Mouse (Mus musculus) erythroblast, embryonic 14.5 days (primary cell): ENCODE results near the gene Tasp1. TPM values are rescaled to one million over a fixed set of nuclear protein-coding genes. Genes with fewer than 3 reads are reported as not detected.
"Not testable (repeated sequence)": the region's sequence is repeated elsewhere in the genome, so short reads cannot be mapped to it uniquely, and the experiment has no call there.

Source experiments
- H3K27me3 ChIP-seq: 2 replicates; pipeline ENCODE4 v1.6.1; 2012; ENCODE audit warnings: inconsistent platforms; ENCODE audit not compliant: control insufficient read depth
- H3K36me3 ChIP-seq: 2 replicates; pipeline ENCODE4 v1.6.1; 2012; ENCODE audit warnings: mild to moderate bottlenecking, inconsistent platforms; ENCODE audit not compliant: control insufficient read depth
- H3K4me1 ChIP-seq: 2 replicates; pipeline ENCODE4 v1.6.1; 2012; ENCODE audit warnings: inconsistent platforms; ENCODE audit not compliant: control insufficient read depth
- H3K4me3 ChIP-seq: replicated peaks from 2 replicates; pipeline ENCODE3; 2012; ENCODE audit warnings: moderate library complexity, mild to moderate bottlenecking, inconsistent platforms
- H3K9me3 ChIP-seq: 2 replicates; pipeline ENCODE4 v1.6.1; 2012; ENCODE audit warnings: low read length, inconsistent platforms, mixed read lengths; ENCODE audit not compliant: control insufficient read depth
- GATA1 ChIP-seq: IDR thresholded peaks from 2 replicates; pipeline ENCODE4 v1.6.1; 2012; ENCODE audit warnings: low read length, inconsistent platforms, mixed read lengths
- TAL1 ChIP-seq: IDR thresholded peaks from 3 replicates; pipeline ENCODE4 v1.6.1; 2012; ENCODE audit warnings: low read length, inconsistent platforms, mixed read lengths
- polyA plus RNA-seq: library from polyadenylated mRNA; stranded (reverse); fragments of >175 nt; gene quantifications from 2 replicates; pipeline ENCODE4 v1.2.3, GENCODE M21; 2012

Gene Tasp1
- polyA plus RNA-seq, 1 experiment: 0.10 TPM

- no peaks in the 10 kb centered on the region; the same call in 1 of the 2 replicates for H3K9me3 ChIP-seq
- H3K27me3 ChIP-seq: no peaks in the 10 kb centered on the region
- no peaks in the 10 kb centered on the region for H3K4me1 ChIP-seq
- H3K36me3 ChIP-seq: peaks cover 3% of the 10 kb centered on the region
- no peak overlapping the region for H3K4me3 ChIP-seq
- TF ChIP-seq TAL1: no peak
- TF ChIP-seq GATA1: no peak
Measured at GRCm38 (mm10) chr2:139875876-139876275, 190.7 kb downstream of the Tasp1 start.

GRCm38 (mm10) chr2:139874173-139874572 is 192.4 kb downstream of the Tasp1 start:
- H3K9me3 ChIP-seq: no peaks in the 10 kb centered on the region; the same call in 1 of the 2 replicates
- no peak overlapping the region for H3K4me3 ChIP-seq
- H3K4me1 ChIP-seq: no peaks in the 10 kb centered on the region
- TF ChIP-seq TAL1 (no peak), GATA1 (no peak)
- no peaks in the 10 kb centered on the region for H3K27me3 ChIP-seq
- H3K36me3 ChIP-seq: peaks cover 3% of the 10 kb centered on the region

GRCm38 (mm10) chr2:139873762-139874161 is 192.8 kb downstream of the Tasp1 start:
- Histone ChIP-seq H3K4me1 (no peaks in the 10 kb centered on the region), H3K9me3 (peaks cover 3% of the 10 kb centered on the region), H3K27me3 (no peaks in the 10 kb centered on the region), H3K4me3 (no peak overlapping the region), H3K36me3 (peaks cover 3% of the 10 kb centered on the region)
- TF ChIP-seq TAL1: no peak
- no peak for TF ChIP-seq GATA1

GRCm38 (mm10) chr2:139869071-139869470 is 197.5 kb downstream of the Tasp1 start:
- not testable (repeated sequence) for H3K27me3 ChIP-seq, H3K9me3 ChIP-seq, H3K4me3 ChIP-seq, H3K4me1 ChIP-seq, H3K36me3 ChIP-seq

- H3K4me1 ChIP-seq, H3K27me3 ChIP-seq, H3K9me3 ChIP-seq: not testable (repeated sequence)
Measured at GRCm38 (mm10) chr2:139863396-139863795, 203.2 kb downstream of the Tasp1 start.

GRCm38 (mm10) chr2:139860133-139860494 is 206.5 kb downstream of the Tasp1 start:
- no peaks in the 10 kb centered on the region for H3K4me1 ChIP-seq
- H3K9me3 ChIP-seq: no peaks in the 10 kb centered on the region
- no peak overlapping the region for H3K4me3 ChIP-seq
- TF ChIP-seq TAL1: no peak
- TF ChIP-seq GATA1: no peak
- no peaks in the 10 kb centered on the region for H3K27me3 ChIP-seq
- H3K36me3 ChIP-seq: no peaks in the 10 kb centered on the region

More at GRCm38 (mm10) chr2:139863396-139863795, 203.2 kb downstream of the Tasp1 start:
- not testable (repeated sequence) for H3K4me3 ChIP-seq, H3K36me3 ChIP-seq

GRCm38 (mm10) chr2:139859424-139860132 is 207.0 kb downstream of the Tasp1 start:
- TF ChIP-seq GATA1 (no peak), TAL1 (no peak)
- Histone ChIP-seq H3K4me1 (no peaks in the 10 kb centered on the region), H3K9me3 (no peaks in the 10 kb centered on the region), H3K36me3 (no peaks in the 10 kb centered on the region), H3K27me3 (no peaks in the 10 kb centered on the region), H3K4me3 (no peak overlapping the region)

GRCm38 (mm10) chr2:139849621-139850020 is 217.0 kb downstream of the Tasp1 start:
- H3K27me3 ChIP-seq: no peaks in the 10 kb centered on the region
- H3K36me3 ChIP-seq: no peaks in the 10 kb centered on the region

GRCm38 (mm10) chr2:139841359-139841758 is 225.2 kb downstream of the Tasp1 start:
- no peaks in the 10 kb centered on the region for H3K36me3 ChIP-seq
- H3K9me3 ChIP-seq: no peaks in the 10 kb centered on the region
- H3K4me1 ChIP-seq: no peaks in the 10 kb centered on the region
- TF ChIP-seq TAL1: no peak
- TF ChIP-seq GATA1: no peak
- no peak overlapping the region for H3K4me3 ChIP-seq
- no peaks in the 10 kb centered on the region for H3K27me3 ChIP-seq

More at GRCm38 (mm10) chr2:139849621-139850020, 217.0 kb downstream of the Tasp1 start:
- Histone ChIP-seq H3K4me1 (no peaks in the 10 kb centered on the region), H3K9me3 (no peaks in the 10 kb centered on the region), H3K4me3 (no peak overlapping the region)
- no peak for TF ChIP-seq TAL1
- TF ChIP-seq GATA1: no peak

GRCm38 (mm10) chr2:139840941-139841340 is 225.7 kb downstream of the Tasp1 start:
- no peak overlapping the region for H3K4me3 ChIP-seq
- H3K9me3 ChIP-seq: no peaks in the 10 kb centered on the region
- H3K4me1 ChIP-seq: no peaks in the 10 kb centered on the region
- TF ChIP-seq GATA1 (no peak), TAL1 (no peak)
- no peaks in the 10 kb centered on the region for H3K27me3 ChIP-seq
- H3K36me3 ChIP-seq: no peaks in the 10 kb centered on the region
